ENCODE assay signal across 9 mouse cellular contexts in the genomic region with DNA sequence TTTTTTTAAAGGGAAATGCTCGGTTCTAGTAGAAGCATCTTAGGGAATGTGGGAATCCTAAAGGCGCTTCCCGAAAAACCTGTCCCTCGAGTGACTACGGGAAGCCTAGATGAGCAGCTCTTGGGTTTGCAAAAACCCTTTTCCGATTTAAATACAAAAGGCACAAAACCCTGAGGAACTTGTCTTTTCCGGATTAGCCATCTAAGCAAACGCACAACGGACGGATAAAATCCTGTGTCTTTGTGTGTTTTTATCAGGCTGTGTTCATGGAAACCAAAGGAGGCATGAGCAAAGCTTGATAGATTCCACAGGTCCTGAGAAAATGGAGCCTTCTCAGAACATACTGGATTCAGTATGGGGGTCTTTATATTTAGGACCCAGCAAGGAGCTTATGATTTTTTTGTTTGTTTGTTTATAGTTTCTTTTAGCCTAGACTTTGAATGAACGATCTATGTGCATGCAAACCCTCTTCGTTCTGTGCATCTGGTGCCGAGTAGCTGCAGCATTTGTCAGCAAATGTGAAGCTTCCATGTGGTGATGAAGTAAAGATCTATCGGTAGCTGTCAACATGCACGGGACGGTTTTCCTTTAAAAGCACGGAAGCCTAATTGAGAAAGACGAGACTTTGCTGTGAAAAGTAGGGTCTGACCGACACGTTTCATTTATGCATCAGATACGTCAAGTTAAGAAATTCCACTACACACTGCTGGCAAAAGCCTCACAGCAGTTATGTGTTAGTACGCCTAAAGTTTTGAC. TPM values are rescaled to one million over a fixed set of nuclear protein-coding genes. Genes with fewer than 3 reads are reported as not detected.
DNase-seq lines count a peak whose midpoint lies in the region; ATAC-seq and TF ChIP-seq lines count a peak whose summit lies in the region.
"Had no signal": no experiment of that assay in that cellular context is flagged by ENCODE, and none has a peak within 500 bp of the region (broad histone marks: within the 10 kb centered on the region; RNA-seq: fewer than 3 reads in every experiment).

No protein-coding gene starts in this region.

- no peak overlapping the region for H3K9ac ChIP-seq in intestine, postnatal 0 days (ENCODE audit: low read depth, low read length)
- H3K9ac ChIP-seq in neural tube, embryonic 15.5 days (replicated peaks): peak overlapping the region; percentile 64

- no peak for TF ChIP-seq CTCF in intestine, postnatal 0 days (IDR thresholded peaks at IDR 0.05; ENCODE audit: low read depth)

- no peaks in the 10 kb centered on the region for H3K9me3 ChIP-seq in intestine, postnatal 0 days (ENCODE audit: control insufficient read depth)
- H3K9me3 ChIP-seq in neural tube, embryonic 15.5 days (replicated peaks): no peaks in the 10 kb centered on the region

- no peaks in the 10 kb centered on the region for H3K36me3 ChIP-seq in intestine, postnatal 0 days (ENCODE audit: control insufficient read depth, insufficient read depth)
- no peaks in the 10 kb centered on the region for H3K36me3 ChIP-seq in neural tube, embryonic 15.5 days

- H3K27ac ChIP-seq in intestine, postnatal 0 days (ENCODE audit: low read depth, low read length): no peak overlapping the region
- peak overlapping the region; percentile 85 for H3K27ac ChIP-seq in neural tube, embryonic 15.5 days (replicated peaks)

- H3K4me1 ChIP-seq in intestine, postnatal 0 days (replicated peaks; ENCODE audit: control insufficient read depth, insufficient read depth, low read length): no peaks in the 10 kb centered on the region
- H3K4me1 ChIP-seq in neural tube, embryonic 15.5 days: peaks cover 9% of the 10 kb centered on the region; the same call in 1 of the 2 replicates

- peak overlapping the region; percentile 55 for H3K4me2 ChIP-seq in intestine, postnatal 0 days (replicated peaks; ENCODE audit: low read depth)
- peak overlapping the region; percentile 51 for H3K4me2 ChIP-seq in neural tube, embryonic 15.5 days

- H3K4me3 ChIP-seq in intestine, postnatal 0 days (ENCODE audit: low read depth, low read length): peak overlapping the region; percentile 30
- H3K4me3 ChIP-seq in neural tube, embryonic 15.5 days (replicated peaks): peak overlapping the region; percentile 55

- H3K27me3 ChIP-seq in intestine, postnatal 0 days (replicated peaks; ENCODE audit: control insufficient read depth, insufficient read depth, low read length): no peaks in the 10 kb centered on the region
- no peaks in the 10 kb centered on the region for H3K27me3 ChIP-seq in neural tube, embryonic 15.5 days (replicated peaks)

- DNase-seq in cerebellum, postnatal 25 days: peak; percentile 22 to 27
- DNase-seq in cerebellum, adult 9-10 months: no peak
- peak; percentile 14 for DNase-seq in right cerebral cortex, adult 18-20 months
- DNase-seq in right cerebral cortex, postnatal 14 days: no peak
- DNase-seq in spleen, adult 18-20 months: no peak
- DNase-seq in thymus, postnatal 36 days: no peak

- ATAC-seq in intestine, postnatal 0 days: no peak
- ATAC-seq in neural tube, embryonic 15.5 days (ENCODE audit: low FRiP score): no peak

- 5% methylated on average over 22 of the region's 22 CpGs for WGBS in intestine, postnatal 0 days
- WGBS in neural tube, embryonic 15.5 days: under 1% methylated on average over 22 of the region's 22 CpGs

RNA-seq across cellular contexts. Expression of gene Csrnp3, which starts 0.6 kb away (rescaled TPM):
- 0.71 and 0.76 TPM in 2 replicates for polyA plus RNA-seq in intestine, postnatal 0 days (2015; fragmentation: Nextera tagmentation; extraction: Ambion mirVana)
- 37.6 and 49.3 TPM in 2 replicates for polyA plus RNA-seq in neural tube, embryonic 15.5 days (2015; fragmentation: Nextera tagmentation; extraction: Ambion mirVana)
- polyA plus RNA-seq: C2C12 had no signal

Comparison
In these comparisons a context has a peak if more than half of its experiments do, and no peak if none do; other contexts are left out.
1. DNase-seq: peak in cerebellum, postnatal 25 days (2 of 2) and right cerebral cortex, adult 18-20 months (single experiment); none in cerebellum, adult 9-10 months (single experiment), right cerebral cortex, postnatal 14 days (single experiment), spleen, adult 18-20 months (0 of 2) and thymus, postnatal 36 days (0 of 2).
2. RNA of gene Csrnp3, which starts 0.6 kb away (polyA plus RNA-seq): 37.6 to 49.3 TPM in neural tube, embryonic 15.5 days; 0.71 to 0.76 TPM in intestine, postnatal 0 days; every median in the first group is over 10 times any median in the second.